Mouse (Mus musculus): ENCODE measurements around the gene Arhgap17. TPM values are rescaled to one million over a fixed set of nuclear protein-coding genes. Genes with fewer than 3 reads are reported as not detected.
A peak's percentile ranks its signal among the peaks of the same experiment; 100 is the strongest.

Gene Arhgap17
- polyA plus RNA-seq, 1 experiment from 2014 or later: 35.6 TPM

GRCm38 (mm10) chr7:123365876-123366741, 3.6 kb downstream of the Arhgap17 start:
- Histone ChIP-seq H3K27me3 (ENCODE audit: control insufficient read depth, insufficient read depth, low read length) (no peaks in the 10 kb centered on the region), H3K4me1 (replicated peaks; ENCODE audit: control insufficient read depth, insufficient read depth, low read length) (peaks cover 7% of the 10 kb centered on the region; the same call in 1 of the 2 replicates), H3K9me3 (ENCODE audit: control insufficient read depth, low read length) (no peaks in the 10 kb centered on the region), H3K9ac (ENCODE audit: low read length) (no peak overlapping the region), H3K36me3 (ENCODE audit: control insufficient read depth, insufficient read depth, low read length) (no peaks in the 10 kb centered on the region), H3K4me2 (ENCODE audit: low read depth, low read length, severe bottlenecking) (no peak overlapping the region), H3K4me3 (ENCODE audit: low read depth, low read length) (no peak overlapping the region), H3K27ac (ENCODE audit: low read depth, low read length) (no peak overlapping the region)
- WGBS: 80% methylated on average over 7 of the region's 7 CpGs
- no peak for ATAC-seq (replicated peaks; ENCODE audit: low FRiP score)
- DNase-seq (ENCODE audit: low spot score): no peak

- no peaks in the 10 kb centered on the region for H3K36me3 ChIP-seq (ENCODE audit: control insufficient read depth, insufficient read depth, low read length)
- H3K4me3 ChIP-seq (ENCODE audit: low read depth, low read length): no peak overlapping the region
- DNase-seq (ENCODE audit: low spot score): no peak
- no peak for ATAC-seq (replicated peaks; ENCODE audit: low FRiP score)
- WGBS: 93% methylated on average over 8 of the region's 8 CpGs
- H3K4me2 ChIP-seq (ENCODE audit: low read depth, low read length, severe bottlenecking): no peak overlapping the region
- no peaks in the 10 kb centered on the region for H3K27me3 ChIP-seq (ENCODE audit: control insufficient read depth, insufficient read depth, low read length)
- peaks cover 9% of the 10 kb centered on the region; the same call in 1 of the 2 replicates for H3K4me1 ChIP-seq (replicated peaks; ENCODE audit: control insufficient read depth, insufficient read depth, low read length)
- no peaks in the 10 kb centered on the region for H3K9me3 ChIP-seq (ENCODE audit: control insufficient read depth, low read length)
- no peak overlapping the region for H3K27ac ChIP-seq (ENCODE audit: low read depth, low read length)
- no peak overlapping the region for H3K9ac ChIP-seq (ENCODE audit: low read length)
These were observed 5.7 kb downstream of the Arhgap17 start for GRCm38 (mm10) chr7:123363971-123364370.

- no peaks in the 10 kb centered on the region for H3K36me3 ChIP-seq (ENCODE audit: control insufficient read depth, insufficient read depth, low read length)
- H3K27me3 ChIP-seq (ENCODE audit: control insufficient read depth, insufficient read depth, low read length): no peaks in the 10 kb centered on the region
- H3K4me3 ChIP-seq (ENCODE audit: low read depth, low read length): no peak overlapping the region
- no peaks in the 10 kb centered on the region for H3K9me3 ChIP-seq (ENCODE audit: control insufficient read depth, low read length)
- H3K9ac ChIP-seq (ENCODE audit: low read length): no peak overlapping the region
- peaks cover 9% of the 10 kb centered on the region; the same call in 1 of the 2 replicates for H3K4me1 ChIP-seq (replicated peaks; ENCODE audit: control insufficient read depth, insufficient read depth, low read length)
- no peak overlapping the region for H3K27ac ChIP-seq (ENCODE audit: low read depth, low read length)
- DNase-seq (ENCODE audit: low spot score) (no peak), ATAC-seq (replicated peaks; ENCODE audit: low FRiP score) (no peak)
- no peak overlapping the region for H3K4me2 ChIP-seq (ENCODE audit: low read depth, low read length, severe bottlenecking)
- 91% methylated on average over 3 of the region's 3 CpGs for WGBS
These were observed 6.9 kb downstream of the Arhgap17 start for GRCm38 (mm10) chr7:123362806-123363205.

GRCm38 (mm10) chr7:123361229-123361980, 8.3 kb downstream of the Arhgap17 start:
- Histone ChIP-seq H3K9me3 (ENCODE audit: control insufficient read depth, low read length) (no peaks in the 10 kb centered on the region), H3K4me3 (ENCODE audit: low read depth, low read length) (no peak overlapping the region), H3K4me1 (replicated peaks; ENCODE audit: control insufficient read depth, insufficient read depth, low read length) (peaks cover 4% of the 10 kb centered on the region; the same call in 1 of the 2 replicates), H3K4me2 (ENCODE audit: low read depth, low read length, severe bottlenecking) (no peak overlapping the region), H3K27me3 (ENCODE audit: control insufficient read depth, insufficient read depth, low read length) (no peaks in the 10 kb centered on the region), H3K27ac (ENCODE audit: low read depth, low read length) (no peak overlapping the region), H3K9ac (ENCODE audit: low read length) (no peak overlapping the region), H3K36me3 (ENCODE audit: control insufficient read depth, insufficient read depth, low read length) (no peaks in the 10 kb centered on the region)
- ATAC-seq (replicated peaks; ENCODE audit: low FRiP score) (no peak), DNase-seq (ENCODE audit: low spot score) (no peak)
- WGBS: 90% methylated on average over 7 of the region's 7 CpGs

DNA sequence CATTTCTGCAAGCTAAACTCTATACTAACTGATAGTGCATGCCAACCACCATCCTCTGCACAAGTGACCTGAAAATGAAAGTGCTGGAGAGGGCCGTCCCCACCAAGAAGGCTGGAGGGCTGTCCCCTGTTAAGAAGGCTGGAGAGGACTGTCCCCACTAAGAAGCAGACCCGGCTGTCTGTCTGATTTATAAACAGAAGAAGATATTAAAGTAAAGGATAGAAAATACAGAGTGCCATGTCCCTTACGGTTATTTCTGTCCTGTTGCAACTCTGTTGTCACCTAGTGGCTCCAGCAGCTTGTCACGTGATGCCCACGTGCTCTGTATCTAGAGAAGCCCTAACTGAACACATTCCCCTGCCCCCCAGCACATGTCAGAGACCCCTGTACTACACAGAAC, 9.5 kb downstream of the Arhgap17 start:
- 85% methylated on average over 5 of the region's 5 CpGs for WGBS
- H3K9ac ChIP-seq (ENCODE audit: low read length): no peak overlapping the region
- no peak overlapping the region for H3K4me2 ChIP-seq (ENCODE audit: low read depth, low read length, severe bottlenecking)
- no peaks in the 10 kb centered on the region for H3K36me3 ChIP-seq (ENCODE audit: control insufficient read depth, insufficient read depth, low read length)
- ATAC-seq (replicated peaks; ENCODE audit: low FRiP score) (no peak), DNase-seq (ENCODE audit: low spot score) (no peak)
- no peak overlapping the region for H3K27ac ChIP-seq (ENCODE audit: low read depth, low read length)
- H3K27me3 ChIP-seq (ENCODE audit: control insufficient read depth, insufficient read depth, low read length): no peaks in the 10 kb centered on the region
- no peak overlapping the region for H3K4me3 ChIP-seq (ENCODE audit: low read depth, low read length)
- no peaks in the 10 kb centered on the region for H3K9me3 ChIP-seq (ENCODE audit: control insufficient read depth, low read length)
- H3K4me1 ChIP-seq (replicated peaks; ENCODE audit: control insufficient read depth, insufficient read depth, low read length): peaks cover 4% of the 10 kb centered on the region; the same call in 1 of the 2 replicates

DNA sequence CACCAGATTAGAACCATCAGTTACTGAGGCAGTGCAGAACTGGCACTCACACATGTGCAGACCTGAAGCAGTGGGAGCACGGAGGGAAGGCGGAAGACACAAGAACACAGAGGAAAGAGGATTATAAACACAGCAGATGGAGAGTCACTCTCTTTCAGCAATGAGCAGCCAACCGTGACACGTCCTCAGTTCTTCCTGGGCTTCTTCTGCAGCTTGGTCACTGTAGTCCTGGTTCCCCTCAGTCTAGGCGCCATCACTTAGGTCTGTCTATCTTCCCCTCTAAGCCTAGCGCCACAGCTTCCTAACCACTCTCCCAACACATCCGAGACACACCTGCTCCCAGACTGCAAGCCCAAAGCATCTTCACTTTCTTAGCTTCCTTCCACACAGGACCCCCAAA, 10.6 kb downstream of the Arhgap17 start:
- WGBS: 64% methylated on average over 7 of the region's 7 CpGs
- DNase-seq (ENCODE audit: low spot score) (no peak), ATAC-seq (replicated peaks; ENCODE audit: low FRiP score) (0 out of 2 replicates have a peak, but pooled peaks have one; percentile 42)
- no peak overlapping the region for H3K4me2 ChIP-seq (ENCODE audit: low read depth, low read length, severe bottlenecking)
- H3K4me1 ChIP-seq (replicated peaks; ENCODE audit: control insufficient read depth, insufficient read depth, low read length): peaks cover 4% of the 10 kb centered on the region; the same call in 1 of the 2 replicates
- no peak overlapping the region for H3K4me3 ChIP-seq (ENCODE audit: low read depth, low read length)
- H3K27ac ChIP-seq (ENCODE audit: low read depth, low read length): no peak overlapping the region
- H3K36me3 ChIP-seq (ENCODE audit: control insufficient read depth, insufficient read depth, low read length): no peaks in the 10 kb centered on the region
- no peaks in the 10 kb centered on the region for H3K27me3 ChIP-seq (ENCODE audit: control insufficient read depth, insufficient read depth, low read length)
- H3K9ac ChIP-seq (ENCODE audit: low read length): no peak overlapping the region
- H3K9me3 ChIP-seq (ENCODE audit: control insufficient read depth, low read length): no peaks in the 10 kb centered on the region

GRCm38 (mm10) chr7:123356158-123356557, 13.6 kb downstream of the Arhgap17 start:
- Histone ChIP-seq H3K9me3 (ENCODE audit: control insufficient read depth, low read length) (no peaks in the 10 kb centered on the region), H3K27me3 (ENCODE audit: control insufficient read depth, insufficient read depth, low read length) (no peaks in the 10 kb centered on the region), H3K27ac (ENCODE audit: low read depth, low read length) (no peak overlapping the region), H3K4me3 (ENCODE audit: low read depth, low read length) (no peak overlapping the region), H3K9ac (ENCODE audit: low read length) (no peak overlapping the region), H3K36me3 (ENCODE audit: control insufficient read depth, insufficient read depth, low read length) (no peaks in the 10 kb centered on the region), H3K4me2 (ENCODE audit: low read depth, low read length, severe bottlenecking) (no peak overlapping the region), H3K4me1 (replicated peaks; ENCODE audit: control insufficient read depth, insufficient read depth, low read length) (peaks cover 4% of the 10 kb centered on the region; the same call in 1 of the 2 replicates)
- no peak for ATAC-seq (replicated peaks; ENCODE audit: low FRiP score)
- 94% methylated on average over 3 of the region's 3 CpGs for WGBS
- DNase-seq (ENCODE audit: low spot score): no peak

GRCm38 (mm10) chr7:123354851-123355250, 14.9 kb downstream of the Arhgap17 start:
- Histone ChIP-seq H3K27ac (ENCODE audit: low read depth, low read length) (no peak overlapping the region), H3K4me1 (replicated peaks; ENCODE audit: control insufficient read depth, insufficient read depth, low read length) (peaks cover 4% of the 10 kb centered on the region; the same call in 1 of the 2 replicates), H3K4me3 (ENCODE audit: low read depth, low read length) (no peak overlapping the region), H3K9ac (ENCODE audit: low read length) (no peak overlapping the region), H3K36me3 (ENCODE audit: control insufficient read depth, insufficient read depth, low read length) (no peaks in the 10 kb centered on the region), H3K27me3 (ENCODE audit: control insufficient read depth, insufficient read depth, low read length) (no peaks in the 10 kb centered on the region), H3K4me2 (ENCODE audit: low read depth, low read length, severe bottlenecking) (no peak overlapping the region), H3K9me3 (ENCODE audit: control insufficient read depth, low read length) (no peaks in the 10 kb centered on the region)
- 94% methylated on average over 2 of the region's 2 CpGs for WGBS
- ATAC-seq (replicated peaks; ENCODE audit: low FRiP score) (no peak), DNase-seq (ENCODE audit: low spot score) (no peak)

All from forebrain, embryonic 11.5 days (tissue).